8 mouse cellular contexts compared by ENCODE assay signal in the genomic region with DNA sequence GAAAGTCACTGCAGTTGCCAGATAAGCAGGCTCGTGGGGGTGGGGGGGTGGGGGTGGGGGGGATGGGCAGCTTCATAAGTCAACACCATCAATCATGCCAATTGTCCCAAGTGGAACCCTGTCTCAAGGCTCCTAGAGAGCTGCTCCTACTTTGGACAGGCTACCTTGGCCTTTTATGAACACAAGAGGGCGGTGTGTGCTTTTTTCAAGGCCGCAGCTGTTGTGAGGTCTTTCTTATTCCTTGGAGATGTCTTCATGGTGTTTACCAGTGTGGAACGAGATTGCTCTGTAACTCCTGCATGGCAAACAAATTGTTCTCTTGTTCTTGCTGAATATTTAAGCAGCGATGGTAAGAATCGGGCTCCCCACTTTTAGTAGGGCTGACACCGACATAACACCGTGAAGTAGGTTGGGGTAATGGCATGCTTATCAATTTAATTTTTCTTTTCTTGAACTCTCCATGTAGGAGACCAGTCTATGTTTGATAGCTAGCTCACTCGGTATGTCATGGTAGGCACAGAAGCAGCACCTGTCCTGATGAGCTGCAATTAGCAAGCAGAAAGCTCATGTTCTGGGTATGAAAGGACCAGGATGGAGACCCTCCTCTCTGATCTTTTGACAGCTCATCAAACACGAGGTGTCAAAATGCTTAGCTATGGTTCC.
A peak's percentile ranks its signal among the peaks of the same experiment; 100 is the strongest.
DNase-seq lines count a peak whose midpoint lies in the region; ATAC-seq and TF ChIP-seq lines count a peak whose summit lies in the region.

No protein-coding gene starts in this region.

- ATAC-seq in forebrain, postnatal 0 days, result peak; percentile 84
- peak; percentile 66; the same call in 1 of the 2 replicates for ATAC-seq in kidney, embryonic 15.5 days (replicated peaks; ENCODE audit: low FRiP score)
- ATAC-seq in limb, embryonic 14.5 days (ENCODE audit: low FRiP score, low read depth), result 0 out of 2 replicates have a peak, but pooled peaks have one; percentile 57
- ATAC-seq in neural tube, embryonic 15.5 days (ENCODE audit: low FRiP score), result peak; percentile 86

- TF ChIP-seq POLR2A in limb, embryonic 14.5 days (IDR thresholded peaks at IDR 0.05; ENCODE audit: borderline replicate concordance, extremely low read depth, insufficient read depth, insufficient read length), result no peak

- no peak overlapping the region for H3K27ac ChIP-seq in forebrain, postnatal 0 days (ENCODE audit: low read depth, low read length)
- H3K27ac ChIP-seq in kidney, embryonic 15.5 days, result no peak overlapping the region
- H3K27ac ChIP-seq in limb, embryonic 14.5 days (replicated peaks; ENCODE audit: low read depth, low read length), result no peak overlapping the region
- peak overlapping the region; percentile 14; the same call in 1 of the 2 replicates for H3K27ac ChIP-seq in neural tube, embryonic 15.5 days (replicated peaks)

- no peaks in the 10 kb centered on the region for H3K27me3 ChIP-seq in forebrain, postnatal 0 days (ENCODE audit: insufficient read depth, low read length)
- H3K27me3 ChIP-seq in kidney, embryonic 15.5 days, result no peaks in the 10 kb centered on the region
- H3K27me3 ChIP-seq in limb, embryonic 14.5 days (ENCODE audit: control insufficient read depth, insufficient read depth, low read length), result no peaks in the 10 kb centered on the region
- H3K27me3 ChIP-seq in neural tube, embryonic 15.5 days (replicated peaks), result no peaks in the 10 kb centered on the region

- peak; percentile 82 for TF ChIP-seq CTCF in forebrain, postnatal 0 days (IDR thresholded peaks at IDR 0.05; ENCODE audit: low read depth)

- H3K4me1 ChIP-seq in forebrain, postnatal 0 days (ENCODE audit: insufficient read depth), result no peaks in the 10 kb centered on the region
- H3K4me1 ChIP-seq in kidney, embryonic 15.5 days, result no peaks in the 10 kb centered on the region
- no peaks in the 10 kb centered on the region for H3K4me1 ChIP-seq in limb, embryonic 14.5 days (ENCODE audit: control insufficient read depth, insufficient read depth, low read length)
- 0 out of 2 replicates have a peak, but pooled peaks cover 10% of the 10 kb centered on the region for H3K4me1 ChIP-seq in neural tube, embryonic 15.5 days

- no peaks in the 10 kb centered on the region for H3K36me3 ChIP-seq in forebrain, postnatal 0 days (ENCODE audit: insufficient read depth)
- H3K36me3 ChIP-seq in kidney, embryonic 15.5 days, result no peaks in the 10 kb centered on the region
- no peaks in the 10 kb centered on the region for H3K36me3 ChIP-seq in limb, embryonic 14.5 days (ENCODE audit: control insufficient read depth, insufficient read depth, low read length)
- no peaks in the 10 kb centered on the region for H3K36me3 ChIP-seq in neural tube, embryonic 15.5 days

- DNase-seq in cerebellum, adult 11 months, result peak; percentile 4
- no peak for DNase-seq in cerebellum, adult 9-11 months
- peak; percentile 28 to 56 for DNase-seq in adrenal gland, postnatal 36 days
- DNase-seq in forebrain, postnatal 0 days, result peak; percentile 83
- peak; percentile 30 for DNase-seq in limb, embryonic 14.5 days (ENCODE audit: low spot score)
- DNase-seq in spleen, adult 18-20 months, result no peak

- H3K9ac ChIP-seq in forebrain, postnatal 0 days, result no peak overlapping the region
- no peak overlapping the region for H3K9ac ChIP-seq in kidney, embryonic 15.5 days
- H3K9ac ChIP-seq in limb, embryonic 14.5 days (ENCODE audit: low read depth, low read length, severe bottlenecking), result no peak overlapping the region
- no peak overlapping the region for H3K9ac ChIP-seq in neural tube, embryonic 15.5 days (replicated peaks)

- no peaks in the 10 kb centered on the region for H3K9me3 ChIP-seq in forebrain, postnatal 0 days (ENCODE audit: low read length)
- H3K9me3 ChIP-seq in kidney, embryonic 15.5 days (replicated peaks), result no peaks in the 10 kb centered on the region
- no peaks in the 10 kb centered on the region for H3K9me3 ChIP-seq in limb, embryonic 14.5 days (ENCODE audit: control insufficient read depth, low read length)
- H3K9me3 ChIP-seq in neural tube, embryonic 15.5 days (replicated peaks), result no peaks in the 10 kb centered on the region

- no peak overlapping the region for H3K4me2 ChIP-seq in forebrain, postnatal 0 days (ENCODE audit: low read depth)
- no peak overlapping the region for H3K4me2 ChIP-seq in kidney, embryonic 15.5 days
- no peak overlapping the region for H3K4me2 ChIP-seq in limb, embryonic 14.5 days (replicated peaks; ENCODE audit: low read depth, low read length, severe bottlenecking)
- 0 out of 2 replicates have a peak overlapping the region, but pooled peaks have one; percentile 2 for H3K4me2 ChIP-seq in neural tube, embryonic 15.5 days

- H3K4me3 ChIP-seq in forebrain, postnatal 0 days (ENCODE audit: low read depth, low read length), result no peak overlapping the region
- H3K4me3 ChIP-seq in kidney, embryonic 15.5 days (replicated peaks), result no peak overlapping the region
- H3K4me3 ChIP-seq in limb, embryonic 14.5 days (replicated peaks; ENCODE audit: low read length), result no peak overlapping the region
- no peak overlapping the region for H3K4me3 ChIP-seq in neural tube, embryonic 15.5 days (replicated peaks)

- 35% methylated on average over 10 of the region's 10 CpGs for WGBS in forebrain, postnatal 0 days
- WGBS in kidney, embryonic 15.5 days, result 52% methylated on average over 10 of the region's 10 CpGs
- WGBS in limb, embryonic 14.5 days, result 48% methylated on average over 10 of the region's 10 CpGs
- WGBS in neural tube, embryonic 15.5 days, result 29% methylated on average over 10 of the region's 10 CpGs

Comparison
In these comparisons a context has a peak if more than half of its experiments do, and no peak if none do; other contexts are left out.
1. DNase-seq: peak in cerebellum, adult 11 months (single experiment), adrenal gland, postnatal 36 days (2 of 2), forebrain, postnatal 0 days (single experiment) and limb, embryonic 14.5 days (single experiment); none in cerebellum, adult 9-11 months (single experiment) and spleen, adult 18-20 months (0 of 2).
2. Peak in every context shown above with its lines, with median percentiles within 50 percentile points of each other: ATAC-seq.